Mouse (Mus musculus): ENCODE results near the gene Aff1. TPM values are rescaled to one million over a fixed set of nuclear protein-coding genes. Genes with fewer than 3 reads are reported as not detected.

The Aff1 gene
- polyA plus RNA-seq, 1 experiment from 2014 or later: 4.6 TPM

DNA sequence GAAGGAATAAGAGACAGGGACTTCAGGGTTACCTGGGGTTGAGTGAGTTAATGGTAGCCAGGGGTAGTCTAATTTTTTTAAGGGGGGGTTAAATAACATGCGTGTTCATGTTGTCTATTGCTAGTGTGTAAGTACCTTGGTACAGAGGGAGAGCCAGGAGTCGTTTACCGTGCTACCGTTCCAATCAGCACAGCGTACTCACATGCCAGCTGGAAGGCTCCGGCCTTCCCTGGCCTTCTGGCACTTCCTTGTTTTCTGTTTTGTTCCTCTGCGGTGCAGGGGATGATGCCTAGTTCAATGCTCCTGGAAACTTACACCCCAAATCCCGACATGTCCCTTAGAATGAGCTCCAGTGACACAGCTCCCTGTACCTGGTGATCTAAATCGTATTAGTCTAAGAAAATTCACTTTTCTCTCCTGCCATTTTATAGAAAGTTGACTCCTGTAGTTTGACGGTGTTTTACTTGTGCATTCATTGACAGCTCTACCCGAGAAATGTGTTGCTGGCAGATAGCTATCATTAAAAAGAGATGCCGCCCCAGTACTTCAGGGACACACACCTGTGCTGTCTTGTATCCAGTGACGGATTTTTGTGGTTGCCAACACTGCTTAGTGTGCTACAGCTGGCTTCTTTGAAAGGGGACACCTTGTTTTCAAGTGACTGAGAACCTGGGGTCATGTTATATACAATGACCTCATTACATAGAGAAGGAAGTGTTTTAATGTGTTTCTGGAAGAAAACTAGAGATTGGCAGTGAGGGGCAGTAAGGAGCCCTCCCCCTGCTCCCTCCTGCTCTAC lies 129.5 kb downstream of the Aff1 start:
- Histone ChIP-seq H3K4me2 (no peak overlapping the region), H3K27ac (no peak overlapping the region), H3K9ac (replicated peaks) (no peak overlapping the region), H3K36me3 (peaks cover 11% of the 10 kb centered on the region), H3K4me3 (replicated peaks) (no peak overlapping the region), H3K27me3 (no peaks in the 10 kb centered on the region), H3K4me1 (replicated peaks) (0 out of 2 replicates have a peak, but pooled peaks cover 3% of the 10 kb centered on the region), H3K9me3 (no peaks in the 10 kb centered on the region)
- 65% methylated on average over 13 of the region's 13 CpGs for WGBS
- no peak for ATAC-seq (ENCODE audit: insufficient number of reproducible peaks, insufficient read depth, low FRiP score, low TSS enrichment, low read depth)

- H3K4me1 ChIP-seq (replicated peaks): peaks cover 9% of the 10 kb centered on the region; the same call in 1 of the 2 replicates
- H3K36me3 ChIP-seq: peaks cover 11% of the 10 kb centered on the region
- H3K9me3 ChIP-seq: no peaks in the 10 kb centered on the region
- ATAC-seq (ENCODE audit: insufficient number of reproducible peaks, insufficient read depth, low FRiP score, low TSS enrichment, low read depth): no peak
- H3K27ac ChIP-seq: no peak overlapping the region
- 86% methylated on average over 5 of the region's 5 CpGs for WGBS
- H3K4me2 ChIP-seq: no peak overlapping the region
- no peak overlapping the region for H3K9ac ChIP-seq (replicated peaks)
- H3K27me3 ChIP-seq: no peaks in the 10 kb centered on the region
- no peak overlapping the region for H3K4me3 ChIP-seq (replicated peaks)
Observed at GRCm38 (mm10) chr5:103822949-103823348, 130.8 kb downstream of the Aff1 start.

GRCm38 (mm10) chr5:103828304-103828703 lies 136.1 kb downstream of the Aff1 start:
- WGBS: 83% methylated on average over 21 of the region's 21 CpGs
- Histone ChIP-seq H3K27me3 (no peaks in the 10 kb centered on the region), H3K4me2 (no peak overlapping the region), H3K9ac (replicated peaks) (no peak overlapping the region), H3K4me1 (replicated peaks) (peaks cover 20% of the 10 kb centered on the region), H3K27ac (no peak overlapping the region), H3K4me3 (replicated peaks) (no peak overlapping the region), H3K9me3 (no peaks in the 10 kb centered on the region), H3K36me3 (peaks cover 26% of the 10 kb centered on the region)
- ATAC-seq (ENCODE audit: insufficient number of reproducible peaks, insufficient read depth, low FRiP score, low TSS enrichment, low read depth): no peak

DNA sequence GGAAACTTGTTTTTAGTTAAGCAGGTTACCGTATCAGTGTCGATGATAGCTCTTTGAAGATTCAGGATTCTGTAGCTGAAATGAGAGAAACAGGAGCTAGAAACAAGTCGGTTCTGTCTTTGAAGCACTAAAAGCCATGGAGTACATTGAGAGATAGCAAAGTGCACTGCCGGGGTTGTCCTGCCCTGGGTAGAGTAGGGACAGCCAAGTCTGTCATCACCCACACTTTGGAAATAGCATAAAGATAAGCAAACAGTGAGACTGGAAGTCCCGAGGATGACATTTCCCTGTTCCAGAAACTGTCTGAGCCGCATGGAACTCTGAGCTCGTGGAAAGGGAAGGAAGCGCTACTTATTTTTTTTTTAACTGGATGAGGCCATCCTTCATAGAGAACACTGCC lies 136.6 kb downstream of the Aff1 start:
- no peak overlapping the region for H3K4me2 ChIP-seq
- no peak overlapping the region for H3K9ac ChIP-seq (replicated peaks)
- H3K27ac ChIP-seq: no peak overlapping the region
- ATAC-seq (ENCODE audit: insufficient number of reproducible peaks, insufficient read depth, low FRiP score, low TSS enrichment, low read depth): no peak
- no peaks in the 10 kb centered on the region for H3K9me3 ChIP-seq
- WGBS: 91% methylated on average over 8 of the region's 8 CpGs
- H3K27me3 ChIP-seq: no peaks in the 10 kb centered on the region
- peaks cover 20% of the 10 kb centered on the region for H3K4me1 ChIP-seq (replicated peaks)
- peaks cover 30% of the 10 kb centered on the region for H3K36me3 ChIP-seq
- no peak overlapping the region for H3K4me3 ChIP-seq (replicated peaks)

GRCm38 (mm10) chr5:103829158-103829557 lies 137.0 kb downstream of the Aff1 start:
- H3K4me2 ChIP-seq: no peak overlapping the region
- no peak overlapping the region for H3K4me3 ChIP-seq (replicated peaks)
- peaks cover 20% of the 10 kb centered on the region for H3K4me1 ChIP-seq (replicated peaks)
- no peaks in the 10 kb centered on the region for H3K9me3 ChIP-seq
- no peak overlapping the region for H3K9ac ChIP-seq (replicated peaks)
- 78% methylated on average over 12 of the region's 12 CpGs for WGBS
- peaks cover 34% of the 10 kb centered on the region for H3K36me3 ChIP-seq
- no peak overlapping the region for H3K27ac ChIP-seq
- no peak for ATAC-seq (ENCODE audit: insufficient number of reproducible peaks, insufficient read depth, low FRiP score, low TSS enrichment, low read depth)
- no peaks in the 10 kb centered on the region for H3K27me3 ChIP-seq

DNA sequence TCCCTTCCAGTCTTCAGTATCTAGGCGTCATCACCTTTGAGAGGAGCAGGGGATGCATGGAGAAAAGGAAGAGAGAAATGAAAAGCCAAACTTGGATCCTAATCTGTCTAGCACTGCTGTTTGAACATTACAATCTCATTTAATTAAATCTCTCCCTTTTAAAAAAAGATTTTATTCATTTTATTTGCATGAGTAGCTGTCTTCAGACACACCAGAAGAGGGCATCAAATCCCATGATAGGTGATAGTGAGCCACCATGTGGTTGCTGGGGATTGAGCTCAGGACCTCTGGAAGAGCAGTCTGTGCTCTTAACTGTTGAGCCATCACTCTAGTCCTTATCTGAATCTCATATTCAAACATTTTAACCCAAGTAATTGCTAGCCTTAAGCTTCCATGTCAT lies 138.7 kb downstream of the Aff1 start:
- H3K4me3 ChIP-seq (replicated peaks): no peak overlapping the region
- no peak overlapping the region for H3K4me2 ChIP-seq
- no peaks in the 10 kb centered on the region for H3K9me3 ChIP-seq
- WGBS: 92% methylated on average over 1 of the region's 1 CpGs
- no peak overlapping the region for H3K27ac ChIP-seq
- H3K9ac ChIP-seq (replicated peaks): no peak overlapping the region
- peaks cover 24% of the 10 kb centered on the region for H3K4me1 ChIP-seq (replicated peaks)
- peaks cover 37% of the 10 kb centered on the region for H3K36me3 ChIP-seq
- no peaks in the 10 kb centered on the region for H3K27me3 ChIP-seq
- no peak for ATAC-seq (ENCODE audit: insufficient number of reproducible peaks, insufficient read depth, low FRiP score, low TSS enrichment, low read depth)

DNA sequence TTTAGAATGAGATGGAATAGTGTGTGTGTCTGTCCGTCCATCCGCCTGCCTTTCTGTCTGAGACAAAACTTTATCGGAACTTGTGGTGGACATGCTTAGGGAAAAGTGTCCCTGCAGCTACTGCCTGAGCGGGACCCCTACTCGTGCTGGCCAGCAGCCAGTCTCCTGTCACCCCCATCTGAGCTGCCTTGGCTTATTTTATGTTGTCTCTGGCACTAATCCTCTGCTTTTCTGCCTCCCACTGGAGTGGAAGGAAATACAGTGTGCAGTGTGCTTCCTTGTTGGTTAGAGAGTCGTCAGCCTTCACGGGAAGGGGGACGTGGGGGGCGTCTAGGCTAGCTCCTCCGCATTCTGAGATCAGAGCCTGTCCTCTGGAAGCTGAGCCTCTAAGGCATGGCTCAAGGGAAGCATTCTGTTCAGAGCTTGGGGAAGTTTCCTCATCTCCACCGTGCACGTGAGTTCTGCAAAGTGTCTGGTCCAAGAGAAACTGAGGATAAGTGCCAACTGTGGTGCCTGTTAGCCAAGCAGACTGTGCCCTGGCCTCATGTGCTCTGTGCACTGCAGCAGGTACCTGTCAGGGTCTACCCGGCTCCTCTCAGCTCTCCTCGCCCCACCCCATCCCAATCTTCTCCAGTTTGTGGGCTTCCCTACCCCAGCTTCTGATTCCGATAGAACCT lies 143.4 kb downstream of the Aff1 start:
- ATAC-seq (ENCODE audit: insufficient number of reproducible peaks, insufficient read depth, low FRiP score, low TSS enrichment, low read depth): no peak
- no peak overlapping the region for H3K4me2 ChIP-seq

GRCm38 (mm10) chr5:103836148-103836784 lies 144.1 kb downstream of the Aff1 start:
- Histone ChIP-seq H3K9ac (replicated peaks) (no peak overlapping the region), H3K4me1 (replicated peaks) (peaks cover 25% of the 10 kb centered on the region), H3K36me3 (peaks cover 25% of the 10 kb centered on the region), H3K4me2 (no peak overlapping the region), H3K27ac (peak overlapping the region; percentile 12; the same call in 1 of the 2 replicates), H3K27me3 (no peaks in the 10 kb centered on the region), H3K9me3 (no peaks in the 10 kb centered on the region), H3K4me3 (replicated peaks) (no peak overlapping the region)
- 60% methylated on average over 10 of the region's 11 CpGs for WGBS
- ATAC-seq (ENCODE audit: insufficient number of reproducible peaks, insufficient read depth, low FRiP score, low TSS enrichment, low read depth): no peak

More for the DNA sequence above, 143.4 kb downstream of the Aff1 start:
- Histone ChIP-seq H3K27ac (no peak overlapping the region), H3K9ac (replicated peaks) (no peak overlapping the region), H3K4me1 (replicated peaks) (peaks cover 27% of the 10 kb centered on the region), H3K4me3 (replicated peaks) (no peak overlapping the region), H3K9me3 (no peaks in the 10 kb centered on the region), H3K36me3 (peaks cover 22% of the 10 kb centered on the region), H3K27me3 (no peaks in the 10 kb centered on the region)
- 86% methylated on average over 15 of the region's 15 CpGs for WGBS

GRCm38 (mm10) chr5:103838550-103839264 lies 146.5 kb downstream of the Aff1 start:
- H3K9me3 ChIP-seq: no peaks in the 10 kb centered on the region

GRCm38 (mm10) chr5:103839265-103839626 lies 147.1 kb downstream of the Aff1 start:
- Histone ChIP-seq H3K27me3 (no peaks in the 10 kb centered on the region), H3K9ac (replicated peaks) (no peak overlapping the region), H3K4me2 (no peak overlapping the region), H3K27ac (no peak overlapping the region), H3K36me3 (peaks cover 34% of the 10 kb centered on the region), H3K9me3 (no peaks in the 10 kb centered on the region), H3K4me3 (replicated peaks) (no peak overlapping the region), H3K4me1 (replicated peaks) (peaks cover 19% of the 10 kb centered on the region)
- 83% methylated on average over 3 of the region's 3 CpGs for WGBS
- ATAC-seq (ENCODE audit: insufficient number of reproducible peaks, insufficient read depth, low FRiP score, low TSS enrichment, low read depth): no peak

More at GRCm38 (mm10) chr5:103838550-103839264, 146.5 kb downstream of the Aff1 start:
- H3K27ac ChIP-seq: no peak overlapping the region
- H3K36me3 ChIP-seq: peaks cover 39% of the 10 kb centered on the region
- peaks cover 19% of the 10 kb centered on the region for H3K4me1 ChIP-seq (replicated peaks)
- no peak overlapping the region for H3K4me2 ChIP-seq
- no peak overlapping the region for H3K4me3 ChIP-seq (replicated peaks)
- no peaks in the 10 kb centered on the region for H3K27me3 ChIP-seq
- no peak overlapping the region for H3K9ac ChIP-seq (replicated peaks)
- ATAC-seq (ENCODE audit: insufficient number of reproducible peaks, insufficient read depth, low FRiP score, low TSS enrichment, low read depth): no peak
- 90% methylated on average over 15 of the region's 15 CpGs for WGBS

DNA sequence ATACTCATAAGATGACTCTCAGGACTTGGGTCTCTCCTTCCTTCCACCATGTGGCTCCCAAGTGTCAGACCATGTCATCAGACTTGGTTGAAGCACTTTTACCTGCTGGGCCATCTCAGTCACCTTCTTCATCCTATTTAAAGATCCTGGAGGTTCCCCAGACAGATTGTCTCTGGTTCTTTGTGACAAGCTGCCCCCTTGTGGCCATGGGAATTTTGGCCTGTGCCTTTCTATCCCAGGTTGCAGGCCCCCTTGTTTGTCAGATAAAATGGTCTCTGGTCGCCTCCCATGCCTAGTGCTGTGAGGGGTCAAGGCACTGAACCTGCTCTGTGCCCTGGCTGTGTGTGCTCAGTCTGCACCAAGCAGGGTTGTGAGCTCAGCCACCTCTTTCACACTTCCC lies 151.8 kb downstream of the Aff1 start:
- no peak overlapping the region for H3K4me3 ChIP-seq (replicated peaks)
- no peak overlapping the region for H3K27ac ChIP-seq
- no peaks in the 10 kb centered on the region for H3K9me3 ChIP-seq
- H3K9ac ChIP-seq (replicated peaks): no peak overlapping the region
- H3K4me1 ChIP-seq (replicated peaks): peaks cover 27% of the 10 kb centered on the region
- no peak for ATAC-seq (ENCODE audit: insufficient number of reproducible peaks, insufficient read depth, low FRiP score, low TSS enrichment, low read depth)
- 52% methylated on average over 1 of the region's 1 CpGs for WGBS
- H3K36me3 ChIP-seq: peaks cover 32% of the 10 kb centered on the region
- H3K4me2 ChIP-seq: no peak overlapping the region
- no peaks in the 10 kb centered on the region for H3K27me3 ChIP-seq
